Mouse (Mus musculus): Measurements from ENCODE around the gene Cbarp. TPM values are rescaled to one million over a fixed set of nuclear protein-coding genes. Genes with fewer than 3 reads are reported as not detected.
"Not testable (repeated sequence)": the region's sequence is repeated elsewhere in the genome, so short reads cannot be mapped to it uniquely, and the experiment has no call there.

Cbarp gene
- polyA plus RNA-seq, 1 experiment from 2014 or later = 4.7 TPM

GRCm38 (mm10) chr10:80167460-80168037 is 26.9 kb upstream of the Cbarp start:
- H3K4me1 ChIP-seq = peaks cover 71% of the 10 kb centered on the region
- H3K36me3 ChIP-seq = peaks cover 35% of the 10 kb centered on the region
- DNase-seq (ENCODE audit: low spot score) = peak; percentile 99
- H3K9me3 ChIP-seq (replicated peaks) = no peaks in the 10 kb centered on the region
- peak overlapping the region; percentile 100 for H3K27ac ChIP-seq
- H3K4me3 ChIP-seq = peak overlapping the region; percentile 96
- under 1% methylated on average over 55 of the region's 55 CpGs for WGBS
- no peaks in the 10 kb centered on the region for H3K27me3 ChIP-seq (ENCODE audit: low read depth, poor library complexity, severe bottlenecking)

- 81% methylated on average over 4 of the region's 4 CpGs for WGBS
- Histone ChIP-seq H3K36me3 (peaks cover 21% of the 10 kb centered on the region), H3K4me1 (peaks cover 74% of the 10 kb centered on the region), H3K27ac (peak overlapping the region; percentile 61), H3K4me3 (peak overlapping the region; percentile 48; the same call in 1 of the 2 replicates)
- H3K27me3 ChIP-seq (ENCODE audit: low read depth, poor library complexity, severe bottlenecking); DNase-seq (ENCODE audit: low spot score); H3K9me3 ChIP-seq (replicated peaks): not testable (repeated sequence)
Measured at GRCm38 (mm10) chr10:80166136-80166535, 25.5 kb upstream of the Cbarp start.

GRCm38 (mm10) chr10:80165392-80166128 is 24.9 kb upstream of the Cbarp start, which contains the start of gene Cirbp:
Gene Cirbp (plus strand): TSS chr10:80165985.
- Histone ChIP-seq H3K9me3 (replicated peaks) (no peaks in the 10 kb centered on the region), H3K36me3 (peaks cover 15% of the 10 kb centered on the region), H3K4me3 (peak within 1 kb of the TSS; percentile 96), H3K4me1 (peaks cover 79% of the 10 kb centered on the region), H3K27me3 (ENCODE audit: low read depth, poor library complexity, severe bottlenecking) (no peaks in the 10 kb centered on the region), H3K27ac (peak within 1 kb of the TSS; percentile 100)
- DNase-seq (ENCODE audit: low spot score) = no peak
- 17% methylated on average over 20 of the region's 20 CpGs for WGBS

GRCm38 (mm10) chr10:80164998-80165344 is 24.3 kb upstream of the Cbarp start:
- under 1% methylated on average over 17 of the region's 17 CpGs for WGBS
- H3K9me3 ChIP-seq (replicated peaks) = no peaks in the 10 kb centered on the region

GRCm38 (mm10) chr10:80164161-80164997 is 23.7 kb upstream of the Cbarp start:
- H3K4me1 ChIP-seq = peaks cover 85% of the 10 kb centered on the region
- no peaks in the 10 kb centered on the region for H3K27me3 ChIP-seq (ENCODE audit: low read depth, poor library complexity, severe bottlenecking)
- peaks cover 8% of the 10 kb centered on the region for H3K36me3 ChIP-seq
- DNase-seq (ENCODE audit: low spot score) = no peak
- no peaks in the 10 kb centered on the region for H3K9me3 ChIP-seq (replicated peaks)
- 10% methylated on average over 44 of the region's 44 CpGs for WGBS
- peak overlapping the region; percentile 48 for H3K4me3 ChIP-seq
- peak overlapping the region; percentile 61 for H3K27ac ChIP-seq

More at GRCm38 (mm10) chr10:80164998-80165344, 24.3 kb upstream of the Cbarp start:
- H3K36me3 ChIP-seq = peaks cover 11% of the 10 kb centered on the region
- peak; percentile 95 for DNase-seq (ENCODE audit: low spot score)
- peak overlapping the region; percentile 48 for H3K4me3 ChIP-seq
- H3K4me1 ChIP-seq = peaks cover 82% of the 10 kb centered on the region
- no peaks in the 10 kb centered on the region for H3K27me3 ChIP-seq (ENCODE audit: low read depth, poor library complexity, severe bottlenecking)
- H3K27ac ChIP-seq = peak overlapping the region; percentile 61

- no peak for DNase-seq (ENCODE audit: low spot score)
- H3K36me3 ChIP-seq = peaks cover 10% of the 10 kb centered on the region; the same call in 1 of the 2 replicates
- no peak overlapping the region for H3K27ac ChIP-seq
- peak overlapping the region; percentile 48 for H3K4me3 ChIP-seq
- H3K27me3 ChIP-seq (ENCODE audit: low read depth, poor library complexity, severe bottlenecking) = no peaks in the 10 kb centered on the region
- H3K4me1 ChIP-seq = peaks cover 86% of the 10 kb centered on the region
- H3K9me3 ChIP-seq (replicated peaks) = no peaks in the 10 kb centered on the region
- 76% methylated on average over 8 of the region's 8 CpGs for WGBS
Measured at GRCm38 (mm10) chr10:80163721-80164120, 23.1 kb upstream of the Cbarp start.

- Histone ChIP-seq H3K27ac (peak overlapping the region; percentile 87), H3K4me1 (peaks cover 91% of the 10 kb centered on the region), H3K27me3 (ENCODE audit: low read depth, poor library complexity, severe bottlenecking) (no peaks in the 10 kb centered on the region), H3K9me3 (replicated peaks) (no peaks in the 10 kb centered on the region), H3K36me3 (peaks cover 18% of the 10 kb centered on the region; the same call in 1 of the 2 replicates), H3K4me3 (peak overlapping the region; percentile 20; the same call in 1 of the 2 replicates)
- no peak for DNase-seq (ENCODE audit: low spot score)
- 72% methylated on average over 6 of the region's 6 CpGs for WGBS
Measured at GRCm38 (mm10) chr10:80162716-80163299, 22.2 kb upstream of the Cbarp start.

GRCm38 (mm10) chr10:80162243-80162608 is 21.6 kb upstream of the Cbarp start:
- no peak for DNase-seq (ENCODE audit: low spot score)
- 85% methylated on average over 3 of the region's 3 CpGs for WGBS
- peaks cover 23% of the 10 kb centered on the region for H3K36me3 ChIP-seq
- peak overlapping the region; percentile 20; the same call in 1 of the 2 replicates for H3K4me3 ChIP-seq
- H3K4me1 ChIP-seq = peaks cover 93% of the 10 kb centered on the region
- H3K27ac ChIP-seq = peak overlapping the region; percentile 87
- H3K27me3 ChIP-seq (ENCODE audit: low read depth, poor library complexity, severe bottlenecking) = no peaks in the 10 kb centered on the region
- no peaks in the 10 kb centered on the region for H3K9me3 ChIP-seq (replicated peaks)

- Histone ChIP-seq H3K36me3 (peaks cover 28% of the 10 kb centered on the region), H3K9me3 (replicated peaks) (no peaks in the 10 kb centered on the region), H3K27me3 (ENCODE audit: low read depth, poor library complexity, severe bottlenecking) (no peaks in the 10 kb centered on the region), H3K4me3 (peak overlapping the region; percentile 47), H3K4me1 (peaks cover 93% of the 10 kb centered on the region), H3K27ac (peak overlapping the region; percentile 87)
- WGBS = 9% methylated on average over 7 of the region's 7 CpGs
- DNase-seq (ENCODE audit: low spot score) = peak; percentile 71
Measured at GRCm38 (mm10) chr10:80161522-80162242, 21.0 kb upstream of the Cbarp start.

- Histone ChIP-seq H3K27me3 (ENCODE audit: low read depth, poor library complexity, severe bottlenecking) (no peaks in the 10 kb centered on the region), H3K27ac (peak overlapping the region; percentile 87), H3K4me1 (peaks cover 98% of the 10 kb centered on the region)
Measured at GRCm38 (mm10) chr10:80160455-80161371, 20.1 kb upstream of the Cbarp start.

More at GRCm38 (mm10) chr10:80160455-80161371, 20.1 kb upstream of the Cbarp start:
- WGBS = under 1% methylated on average over 33 of the region's 33 CpGs
- peak; percentile 80 for DNase-seq (ENCODE audit: low spot score)
- Histone ChIP-seq H3K36me3 (peaks cover 38% of the 10 kb centered on the region), H3K4me3 (peak overlapping the region; percentile 47), H3K9me3 (replicated peaks) (no peaks in the 10 kb centered on the region)

Measured in limb, embryonic 10.5 days (tissue).